Mouse (Mus musculus) cerebellum, adult 2 months (tissue): ENCODE results near the gene Lce1i.

Experiments used
- CTCF ChIP-seq: fragments of 200-500 bp; IDR thresholded peaks from 2 replicates; pipeline ENCODE4 v1.5.1; 2011; ENCODE audit warnings: low read depth, mild to moderate bottlenecking, control low read depth, low read length, moderate library complexity, borderline replicate concordance; ENCODE audit not compliant: insufficient read depth
- POLR2A ChIP-seq: fragments of 200-500 bp; IDR thresholded peaks from 2 replicates; pipeline ENCODE4 v1.6.1; 2011; ENCODE audit warnings: low read length, control low read depth, borderline replicate concordance; ENCODE audit not compliant: insufficient read depth

GRCm38 (mm10) chr3:92790414-92790813 lies 11.7 kb upstream of the Lce1i start, which contains the start of gene Lce1j:
- no peak for TF ChIP-seq POLR2A
- no peak for TF ChIP-seq CTCF
